Mouse (Mus musculus): ENCODE measurements around the gene Ccdc157.

DNA sequence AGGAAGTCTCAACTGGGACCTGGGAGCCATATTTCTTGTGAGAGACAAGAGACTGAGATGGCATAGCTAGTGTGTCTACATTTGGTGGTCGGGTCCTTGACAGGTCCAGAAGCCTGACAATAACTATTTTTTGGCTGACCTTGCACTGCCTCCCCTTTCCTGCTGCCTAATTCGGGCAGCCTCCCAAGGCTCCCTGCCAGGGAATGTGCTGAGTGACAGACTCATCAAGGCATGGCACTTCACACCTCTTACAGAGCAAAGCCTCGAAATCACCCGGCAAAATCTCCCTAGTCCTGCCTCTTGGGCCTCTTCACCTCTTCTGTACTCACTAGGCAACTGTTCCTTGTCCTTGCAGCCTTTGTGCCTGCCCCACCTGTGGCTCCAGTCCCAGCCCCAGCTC, 17.6 kb upstream of the Ccdc157 start:
- TF ChIP-seq CTCF (IDR thresholded peaks at IDR 0.05; ENCODE audit: extremely low read depth, insufficient read depth, low read length) (no peak), POLR2A (IDR thresholded peaks at IDR 0.05; ENCODE audit: extremely low read depth, insufficient read depth, low read length) (no peak)

Data from cortical plate, adult 2 months (tissue).